In genomic region chr10:125593006-125593405, GRCm38 (mm10) we compare ENCODE assay signal across 22 mouse cellular contexts.
A peak's percentile ranks its signal among the peaks of the same experiment; 100 is the strongest.
DNase-seq lines count a peak whose midpoint lies in the region; ATAC-seq and TF ChIP-seq lines count a peak whose summit lies in the region.
"Had no signal": no experiment of that assay in that cellular context is flagged by ENCODE, and none has a peak within 500 bp of the region (broad histone marks: within the 10 kb centered on the region; RNA-seq: fewer than 3 reads in every experiment).

No protein-coding gene starts in this region.

- no peak for ATAC-seq in lung, postnatal 0 days
- peak; percentile 83; the same call in 1 of the 2 replicates for ATAC-seq in stomach, embryonic 14.5 days (ENCODE audit: insufficient number of reproducible peaks, insufficient read depth, low FRiP score, low read depth)
- ATAC-seq in stomach, postnatal 0 days (ENCODE audit: low FRiP score, low TSS enrichment) = no peak
- ATAC-seq in stomach, embryonic 16.5 days (ENCODE audit: insufficient read depth, low FRiP score) = peak; percentile 47; the same call in 1 of the 2 replicates
- ATAC-seq: forebrain, embryonic 14.5 days had no signal

- H3K27me3 ChIP-seq in lung, postnatal 0 days (replicated peaks; ENCODE audit: insufficient read depth, low read length) = no peaks in the 10 kb centered on the region
- no peaks in the 10 kb centered on the region for H3K27me3 ChIP-seq in stomach, embryonic 14.5 days (ENCODE audit: control insufficient read depth, insufficient read depth, low read length)
- no peaks in the 10 kb centered on the region for H3K27me3 ChIP-seq in stomach, postnatal 0 days (ENCODE audit: control insufficient read depth, insufficient read depth, low read length)
- no peaks in the 10 kb centered on the region for H3K27me3 ChIP-seq in stomach, embryonic 16.5 days (ENCODE audit: control insufficient read depth, insufficient read depth, low read length)
- H3K27me3 ChIP-seq: embryonic facial prominence, embryonic 13.5 days; embryonic facial prominence, embryonic 15.5 days; forebrain, embryonic 12.5 days had no signal

- TF ChIP-seq CTCF in lung, postnatal 0 days (IDR thresholded peaks at IDR 0.05) = no peak
- TF ChIP-seq CTCF in stomach, postnatal 0 days (IDR thresholded peaks at IDR 0.05; ENCODE audit: low read depth) = no peak

- no peak overlapping the region for H3K4me2 ChIP-seq in lung, postnatal 0 days (replicated peaks; ENCODE audit: low read depth, low read length)
- H3K4me2 ChIP-seq in stomach, embryonic 14.5 days (replicated peaks; ENCODE audit: low read depth, low read length) = no peak overlapping the region
- no peak overlapping the region for H3K4me2 ChIP-seq in stomach, postnatal 0 days (replicated peaks; ENCODE audit: low read depth)
- no peak overlapping the region for H3K4me2 ChIP-seq in stomach, embryonic 16.5 days (ENCODE audit: low read depth, low read length)
- H3K4me2 ChIP-seq: embryonic facial prominence, embryonic 13.5 days; embryonic facial prominence, embryonic 15.5 days; forebrain, embryonic 12.5 days had no signal

- no peaks in the 10 kb centered on the region for H3K36me3 ChIP-seq in lung, postnatal 0 days (ENCODE audit: insufficient read depth, low read length)
- no peaks in the 10 kb centered on the region for H3K36me3 ChIP-seq in stomach, embryonic 14.5 days (ENCODE audit: control insufficient read depth, insufficient read depth, low read length)
- H3K36me3 ChIP-seq in stomach, postnatal 0 days (ENCODE audit: control insufficient read depth, insufficient read depth, low read length) = no peaks in the 10 kb centered on the region
- no peaks in the 10 kb centered on the region for H3K36me3 ChIP-seq in stomach, embryonic 16.5 days (ENCODE audit: control insufficient read depth, insufficient read depth, low read length)
- H3K36me3 ChIP-seq: embryonic facial prominence, embryonic 13.5 days; embryonic facial prominence, embryonic 15.5 days; forebrain, embryonic 10.5 days; forebrain, embryonic 12.5 days had no signal

- peak; percentile 17 for DNase-seq in lung, postnatal 0 days (ENCODE audit: low spot score)
- no peak for DNase-seq in lung, postnatal 10 days
- no peak for DNase-seq in stomach, postnatal 0 days (ENCODE audit: low spot score)
- no peak for DNase-seq in gastrocnemius, postnatal 25 days
- DNase-seq: adrenal gland, adult 2 months; adrenal gland, postnatal 10 days; adrenal gland, postnatal 25 days; cerebellum, adult 11 months; cerebellum, adult 18-20 months; cerebellum, adult 8-10 months; cerebellum, adult 9-11 months; cerebellum, postnatal 14 days; cerebellum, postnatal 36 days; embryo, embryonic 11 days had no signal

- H3K27ac ChIP-seq in lung, postnatal 0 days (ENCODE audit: low read length) = no peak overlapping the region
- no peak overlapping the region for H3K27ac ChIP-seq in stomach, embryonic 14.5 days (ENCODE audit: low read length)
- no peak overlapping the region for H3K27ac ChIP-seq in stomach, postnatal 0 days (replicated peaks)
- no peak overlapping the region for H3K27ac ChIP-seq in stomach, embryonic 16.5 days (ENCODE audit: low read length)
- H3K27ac ChIP-seq: embryonic facial prominence, embryonic 13.5 days; embryonic facial prominence, embryonic 15.5 days; forebrain, embryonic 10.5 days; forebrain, embryonic 12.5 days had no signal

- no peak for TF ChIP-seq EP300 in lung, postnatal 0 days (IDR thresholded peaks at IDR 0.05)
- no peak for TF ChIP-seq EP300 in stomach, postnatal 0 days (optimal IDR thresholded peaks at IDR 0.05)

- H3K9ac ChIP-seq in lung, postnatal 0 days (replicated peaks; ENCODE audit: low read depth) = no peak overlapping the region
- H3K9ac ChIP-seq in stomach, embryonic 14.5 days (replicated peaks; ENCODE audit: low read depth, low read length) = no peak overlapping the region
- no peak overlapping the region for H3K9ac ChIP-seq in stomach, postnatal 0 days (ENCODE audit: low read length)
- H3K9ac ChIP-seq in stomach, embryonic 16.5 days (ENCODE audit: low read length) = no peak overlapping the region
- H3K9ac ChIP-seq: embryonic facial prominence, embryonic 13.5 days; embryonic facial prominence, embryonic 15.5 days; forebrain, embryonic 12.5 days had no signal

- H3K9me3 ChIP-seq in lung, postnatal 0 days (ENCODE audit: low read length) = no peaks in the 10 kb centered on the region
- no peaks in the 10 kb centered on the region for H3K9me3 ChIP-seq in stomach, embryonic 14.5 days (ENCODE audit: control insufficient read depth, low read depth, low read length)
- no peaks in the 10 kb centered on the region for H3K9me3 ChIP-seq in stomach, postnatal 0 days (ENCODE audit: control insufficient read depth, low read length)
- no peaks in the 10 kb centered on the region for H3K9me3 ChIP-seq in stomach, embryonic 16.5 days (replicated peaks; ENCODE audit: control insufficient read depth, low read length)
- H3K9me3 ChIP-seq: embryonic facial prominence, embryonic 13.5 days; embryonic facial prominence, embryonic 15.5 days; forebrain, embryonic 10.5 days; forebrain, embryonic 12.5 days had no signal

- WGBS in lung, postnatal 0 days = 49% methylated on average over 5 of the region's 5 CpGs
- 65% methylated on average over 5 of the region's 5 CpGs for WGBS in stomach, embryonic 14.5 days
- WGBS in stomach, postnatal 0 days = 49% methylated on average over 5 of the region's 5 CpGs
- 62% methylated on average over 5 of the region's 5 CpGs for WGBS in stomach, embryonic 16.5 days

- no peaks in the 10 kb centered on the region for H3K4me1 ChIP-seq in lung, postnatal 0 days (ENCODE audit: insufficient read depth, low read depth, low read length)
- no peaks in the 10 kb centered on the region for H3K4me1 ChIP-seq in stomach, embryonic 14.5 days (ENCODE audit: control insufficient read depth, insufficient read depth, low read length)
- H3K4me1 ChIP-seq in stomach, postnatal 0 days (replicated peaks; ENCODE audit: control insufficient read depth, insufficient read depth) = no peaks in the 10 kb centered on the region
- no peaks in the 10 kb centered on the region for H3K4me1 ChIP-seq in stomach, embryonic 16.5 days (ENCODE audit: control insufficient read depth, insufficient read depth, low read length)
- H3K4me1 ChIP-seq: embryonic facial prominence, embryonic 13.5 days; embryonic facial prominence, embryonic 15.5 days; forebrain, embryonic 10.5 days; forebrain, embryonic 12.5 days had no signal

- no peak overlapping the region for H3K4me3 ChIP-seq in lung, postnatal 0 days (ENCODE audit: low read depth, low read length)
- H3K4me3 ChIP-seq in stomach, embryonic 14.5 days (ENCODE audit: low read depth, low read length) = no peak overlapping the region
- H3K4me3 ChIP-seq in stomach, postnatal 0 days (ENCODE audit: low read depth, low read length) = no peak overlapping the region
- H3K4me3 ChIP-seq in stomach, embryonic 16.5 days (replicated peaks; ENCODE audit: low read length) = no peak overlapping the region
- H3K4me3 ChIP-seq: embryonic facial prominence, embryonic 13.5 days; embryonic facial prominence, embryonic 15.5 days; erythroblast, embryonic 14.5 days; forebrain, embryonic 10.5 days; forebrain, embryonic 12.5 days had no signal

Comparison
In these comparisons a context has a peak if more than half of its experiments do, and no peak if none do; other contexts are left out.
1. ATAC-seq: peak in stomach, embryonic 14.5 days (single experiment) and stomach, embryonic 16.5 days (single experiment); none in lung, postnatal 0 days (single experiment) and stomach, postnatal 0 days (single experiment).